Mouse (Mus musculus) thymus, adult 2 months (tissue): ENCODE results near the gene Olfr1196. TPM values are rescaled to one million over a fixed set of nuclear protein-coding genes. Genes with fewer than 3 reads are reported as not detected.
"Not testable (repeated sequence)": the region's sequence is repeated elsewhere in the genome, so short reads cannot be mapped to it uniquely, and the experiment has no call there.

Source experiments
- DNase-seq: peaks from one replicate; pipeline ENCODE4 v3.0.0; 2021
- H3K27ac ChIP-seq: fragments of 200-500 bp; 2 replicates; pipeline ENCODE4 v1.5.1; 2012; ENCODE audit warnings: low read length, control low read depth; ENCODE audit not compliant: control insufficient read depth, insufficient read depth
- H3K27me3 ChIP-seq: fragments of 200-500 bp; 2 replicates; pipeline ENCODE4 v1.6.1; 2012; ENCODE audit warnings: mild to moderate bottlenecking, low read length, moderate library complexity, mixed read lengths; ENCODE audit not compliant: control insufficient read depth, insufficient read depth
- H3K36me3 ChIP-seq: fragments of 200-500 bp; 2 replicates; pipeline ENCODE4 v1.6.1; 2012; ENCODE audit warnings: mild to moderate bottlenecking, low read length, moderate library complexity; ENCODE audit not compliant: control insufficient read depth, insufficient read depth
- H3K4me1 ChIP-seq: fragments of 200-500 bp; replicated peaks from 2 replicates; pipeline ENCODE4 v1.6.1; 2012; ENCODE audit warnings: low read length; ENCODE audit not compliant: control insufficient read depth, insufficient read depth
- H3K4me3 ChIP-seq: fragments of 200-500 bp; 2 replicates; pipeline ENCODE4 v1.5.1; 2012; ENCODE audit warnings: mild to moderate bottlenecking, low read length, control low read depth, moderate library complexity; ENCODE audit not compliant: control insufficient read depth, insufficient read depth
- CTCF ChIP-seq: fragments of 200-500 bp; IDR thresholded peaks from 2 replicates; pipeline ENCODE4 v1.5.1; 2012; ENCODE audit warnings: mild to moderate bottlenecking, control low read depth, low read length, moderate library complexity, borderline replicate concordance; ENCODE audit not compliant: control insufficient read depth, poor library complexity, insufficient read depth; ENCODE audit errors: extremely low read depth
- POLR2A ChIP-seq: fragments of 200-500 bp; IDR thresholded peaks from 2 replicates; pipeline ENCODE4 v1.6.1; 2012; ENCODE audit warnings: mild to moderate bottlenecking, low read length, control low read depth, moderate library complexity; ENCODE audit not compliant: control insufficient read depth, poor library complexity, insufficient read depth; ENCODE audit errors: extremely low read depth
- WGBS: fragments of 180-500 bp; shearing (Covaris S2); methylation state at CpG from one replicate; pipeline ENCODE4 v1.1.7; 2018; 5-methylcytosine and 5-hydroxymethylcytosine counted together
- polyA plus RNA-seq: library from polyadenylated mRNA; depleted of rRNA; stranded (reverse); fragments of >200 nt; gene quantifications from 2 replicates; pipeline ENCODE4 v1.2.3, GENCODE M21; 2012; rRNA removed

Gene Olfr1196
- polyA plus RNA-seq: not detected in 2 replicates

DNA sequence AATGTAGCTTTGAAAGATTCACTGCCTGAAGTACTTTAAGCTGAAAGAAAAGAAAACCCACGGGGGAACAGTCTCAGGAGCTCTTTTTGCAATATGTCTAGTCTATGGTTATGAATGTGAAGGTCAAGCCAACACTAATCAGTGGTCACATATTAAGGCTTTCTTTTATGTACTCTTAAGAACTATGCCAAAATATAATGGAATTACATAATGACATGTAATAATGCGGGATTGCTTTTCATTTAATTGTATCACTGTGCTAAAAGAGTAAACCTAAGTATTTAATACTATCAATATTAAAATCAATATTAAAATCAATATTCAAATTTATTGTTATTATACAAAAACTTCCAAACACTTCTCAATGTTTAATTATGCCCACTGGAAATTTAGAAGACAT lies at the start of gene Olfr1196:
Gene Olfr1196, minus strand, starts transcription at position 101 of the 400 bp plus-strand sequence.
- H3K36me3 ChIP-seq: no peaks in the 10 kb centered on the region
- no peak for TF ChIP-seq POLR2A
- TF ChIP-seq CTCF: no peak
- H3K27ac ChIP-seq: no peak within 1 kb of the TSS
- no peaks in the 10 kb centered on the region for H3K27me3 ChIP-seq
- WGBS: 89% methylated on average over 2 of the region's 2 CpGs
- no peak for DNase-seq
- no peak within 1 kb of the TSS for H3K4me3 ChIP-seq
- no peaks in the 10 kb centered on the region for H3K4me1 ChIP-seq

DNA sequence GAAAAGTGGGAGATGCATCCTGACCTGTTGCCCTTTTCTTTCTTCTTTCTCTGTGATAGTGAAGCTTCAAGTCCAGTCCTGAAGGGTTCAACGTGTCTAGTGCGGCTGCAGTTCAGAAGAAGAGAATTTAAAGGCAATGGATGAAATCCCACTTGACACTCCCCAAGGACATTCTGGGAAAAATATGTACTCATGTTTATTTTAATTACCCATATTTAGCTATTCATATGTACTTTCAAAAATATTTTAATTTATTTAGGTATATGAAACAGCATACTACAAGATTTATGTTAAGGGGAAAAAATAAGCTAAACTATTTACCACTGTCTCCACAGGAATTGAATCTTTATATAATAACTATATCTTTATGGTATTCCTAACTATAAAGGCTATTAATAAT lies 46.9 kb upstream of the Olfr1196 start, which contains the start of gene Olfr1198:
Gene Olfr1198, minus strand, starts transcription at position 101 of the 400 bp plus-strand sequence.
- WGBS: 92% methylated on average over 2 of the region's 2 CpGs
- Histone ChIP-seq H3K27ac (no peak within 1 kb of the TSS), H3K36me3 (no peaks in the 10 kb centered on the region), H3K4me3 (no peak within 1 kb of the TSS), H3K4me1 (no peaks in the 10 kb centered on the region), H3K27me3 (no peaks in the 10 kb centered on the region)
- TF ChIP-seq CTCF (no peak), POLR2A (no peak)
- no peak for DNase-seq

- Histone ChIP-seq H3K27me3 (no peaks in the 10 kb centered on the region), H3K27ac (no peak overlapping the region), H3K4me1 (no peaks in the 10 kb centered on the region), H3K36me3 (no peaks in the 10 kb centered on the region), H3K4me3 (no peak overlapping the region)
- no peak for DNase-seq
- WGBS: 84% methylated on average over 3 of the region's 3 CpGs
- TF ChIP-seq CTCF (no peak), POLR2A (no peak)
These were observed 39.0 kb upstream of the Olfr1196 start for GRCm38 (mm10) chr2:88743379-88743778.

GRCm38 (mm10) chr2:88732266-88732665 lies 27.9 kb upstream of the Olfr1196 start, which contains the start of gene Olfr1197:
Olfr1197 (minus strand) TSS chr2:88732366.
- no peak within 1 kb of the TSS for H3K4me3 ChIP-seq
- WGBS: 89% methylated on average over 1 of the region's 1 CpGs
- H3K27me3 ChIP-seq: no peaks in the 10 kb centered on the region
- no peak within 1 kb of the TSS for H3K27ac ChIP-seq
- no peak for TF ChIP-seq CTCF
- no peak for TF ChIP-seq POLR2A
- DNase-seq: no peak
- no peaks in the 10 kb centered on the region for H3K36me3 ChIP-seq
- no peaks in the 10 kb centered on the region for H3K4me1 ChIP-seq

GRCm38 (mm10) chr2:88689087-88689486 lies 15.3 kb downstream of the Olfr1196 start, which contains the start of gene Olfr1195:
Olfr1195 (minus strand) TSS chr2:88689187.
- no peak within 1 kb of the TSS for H3K4me3 ChIP-seq
- no peaks in the 10 kb centered on the region for H3K4me1 ChIP-seq
- no peaks in the 10 kb centered on the region for H3K36me3 ChIP-seq
- DNase-seq: no peak
- no peak within 1 kb of the TSS for H3K27ac ChIP-seq
- no peak for TF ChIP-seq CTCF
- no peak for TF ChIP-seq POLR2A
- no peaks in the 10 kb centered on the region for H3K27me3 ChIP-seq

GRCm38 (mm10) chr2:88675328-88675727 lies 29.1 kb downstream of the Olfr1196 start, which contains the start of gene Olfr1193:
Olfr1193 (plus strand) TSS chr2:88675628.
- not testable (repeated sequence) for H3K27me3 ChIP-seq, H3K27ac ChIP-seq, H3K4me1 ChIP-seq, DNase-seq, H3K4me3 ChIP-seq, H3K36me3 ChIP-seq

GRCm38 (mm10) chr2:88648209-88648608 lies 56.2 kb downstream of the Olfr1196 start, which contains the start of gene Olfr1192-ps1:
Olfr1192-ps1 (plus strand) TSS chr2:88648509.
- Histone ChIP-seq H3K36me3 (no peaks in the 10 kb centered on the region), H3K27ac (no peak within 1 kb of the TSS), H3K4me3 (no peak within 1 kb of the TSS), H3K27me3 (no peaks in the 10 kb centered on the region), H3K4me1 (no peaks in the 10 kb centered on the region)
- no peak for TF ChIP-seq POLR2A
- no peak for TF ChIP-seq CTCF
- DNase-seq: no peak
- 38% methylated on average over 1 of the region's 1 CpGs for WGBS

Other genes starting within 250 kb of the Olfr1196 start
- not detected in 2 replicates for gene Olfr1183, start 249.7 kb downstream of the Olfr1196 start, polyA plus RNA-seq
- not detected in 2 replicates for gene Olfr1184, start 221.0 kb downstream of the Olfr1196 start, polyA plus RNA-seq
- gene Olfr1185-ps1, start 211.3 kb downstream of the Olfr1196 start, polyA plus RNA-seq: not detected in 2 replicates
- gene Olfr1186, start 186.0 kb downstream of the Olfr1196 start, polyA plus RNA-seq: not detected in 2 replicates
- gene Olfr1188, start 147.7 kb downstream of the Olfr1196 start, polyA plus RNA-seq: not detected in 2 replicates
- not detected in 2 replicates for gene Olfr1189, start 118.1 kb downstream of the Olfr1196 start, polyA plus RNA-seq
- not detected in 2 replicates for gene Olfr1191-ps1, start 64.1 kb downstream of the Olfr1196 start, polyA plus RNA-seq
- gene Olfr1192-ps1, start 56.1 kb downstream of the Olfr1196 start, polyA plus RNA-seq: not detected in 2 replicates
- gene Olfr1193, start 29.0 kb downstream of the Olfr1196 start, polyA plus RNA-seq: not detected in 2 replicates
- not detected in 2 replicates for gene Olfr1195, start 15.4 kb downstream of the Olfr1196 start, polyA plus RNA-seq
- not detected in 2 replicates for gene Olfr1197, start 27.8 kb upstream of the Olfr1196 start, polyA plus RNA-seq
- gene Olfr1198, start 46.8 kb upstream of the Olfr1196 start, polyA plus RNA-seq: not detected in 2 replicates
- gene Olfr1199, start 55.9 kb upstream of the Olfr1196 start, polyA plus RNA-seq: not detected in 2 replicates
- not detected in 2 replicates for gene Olfr1200, start 65.9 kb upstream of the Olfr1196 start, polyA plus RNA-seq
- gene Olfr1201, start 88.4 kb upstream of the Olfr1196 start, polyA plus RNA-seq: not detected in 2 replicates
- gene Olfr1202, start 109.9 kb upstream of the Olfr1196 start, polyA plus RNA-seq: not detected in 2 replicates
- not detected in 2 replicates for gene Olfr1205, start 125.1 kb upstream of the Olfr1196 start, polyA plus RNA-seq
- gene Olfr1204, start 144.7 kb upstream of the Olfr1196 start, polyA plus RNA-seq: not detected in 2 replicates
- gene Olfr1206, start 158.6 kb upstream of the Olfr1196 start, polyA plus RNA-seq: not detected in 2 replicates
- gene Olfr1208, start 197.7 kb upstream of the Olfr1196 start, polyA plus RNA-seq: not detected in 2 replicates
- not detected in 2 replicates for gene Olfr1209, start 210.6 kb upstream of the Olfr1196 start, polyA plus RNA-seq
- not detected in 2 replicates for gene Olfr1211, start 233.5 kb upstream of the Olfr1196 start, polyA plus RNA-seq
- gene Olfr1212, start 249.4 kb upstream of the Olfr1196 start, polyA plus RNA-seq: not detected in 2 replicates